13 mouse cellular contexts compared by ENCODE assay signal in the genomic region with DNA sequence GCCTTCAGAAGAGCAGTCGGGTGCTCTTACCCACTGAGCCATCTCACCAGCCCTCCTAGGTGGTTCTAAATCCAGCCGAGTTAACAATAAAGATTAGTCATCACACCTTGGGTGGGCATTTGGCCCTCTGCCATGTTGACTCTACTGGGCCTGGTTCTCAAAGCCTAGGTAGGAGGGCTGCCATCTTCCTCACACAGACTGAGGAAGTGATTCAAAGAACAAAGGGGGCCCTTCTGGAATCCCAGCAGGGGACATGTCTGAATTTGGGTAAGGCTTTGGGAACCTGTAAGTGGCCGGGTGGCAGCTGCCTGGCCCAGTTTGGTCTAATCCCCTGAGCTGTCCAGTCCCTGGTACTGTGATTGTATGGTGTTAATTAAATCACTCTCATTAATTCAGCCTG. TPM values are rescaled to one million over a fixed set of nuclear protein-coding genes. Genes with fewer than 3 reads are reported as not detected.
A peak's percentile ranks its signal among the peaks of the same experiment; 100 is the strongest.
DNase-seq lines count a peak whose midpoint lies in the region; ATAC-seq and TF ChIP-seq lines count a peak whose summit lies in the region.
"Had no signal": no experiment of that assay in that cellular context is flagged by ENCODE, and none has a peak within 500 bp of the region (broad histone marks: within the 10 kb centered on the region; RNA-seq: fewer than 3 reads in every experiment).

No protein-coding gene starts in this region.

- no peak for ATAC-seq in heart, embryonic 13.5 days (ENCODE audit: extremely low read depth, insufficient number of reproducible peaks, low FRiP score, low TSS enrichment)
- no peak for ATAC-seq in midbrain, postnatal 0 days (ENCODE audit: low FRiP score)
- ATAC-seq in forebrain, embryonic 15.5 days (replicated peaks), result peak; percentile 23
- no peak for ATAC-seq in neural tube, embryonic 15.5 days (ENCODE audit: low FRiP score)

- peak overlapping the region; percentile 61 for H3K27ac ChIP-seq in heart, embryonic 13.5 days (replicated peaks)
- no peak overlapping the region for H3K27ac ChIP-seq in heart, adult 2 months
- peak overlapping the region; percentile 39 for H3K27ac ChIP-seq in midbrain, embryonic 10.5 days (replicated peaks)
- H3K27ac ChIP-seq in midbrain, postnatal 0 days (ENCODE audit: low read depth, low read length), result no peak overlapping the region
- peak overlapping the region; percentile 99 for H3K27ac ChIP-seq in forebrain, embryonic 15.5 days (replicated peaks)
- peak overlapping the region; percentile 48; the same call in 1 of the 2 replicates for H3K27ac ChIP-seq in neural tube, embryonic 15.5 days (replicated peaks)

- no peak overlapping the region for H3K4me3 ChIP-seq in heart, embryonic 13.5 days
- H3K4me3 ChIP-seq in heart, adult 2 months, result no peak overlapping the region
- H3K4me3 ChIP-seq in midbrain, embryonic 10.5 days, result no peak overlapping the region
- no peak overlapping the region for H3K4me3 ChIP-seq in midbrain, postnatal 0 days (ENCODE audit: low read depth, low read length)
- no peak overlapping the region for H3K4me3 ChIP-seq in forebrain, embryonic 15.5 days
- no peak overlapping the region for H3K4me3 ChIP-seq in neural tube, embryonic 15.5 days (replicated peaks)
- H3K4me3 ChIP-seq: erythroblast, embryonic 14.5 days; limb, embryonic 15.5 days; myocyte had no signal

- TF ChIP-seq EP300 in heart, adult 2 months (IDR thresholded peaks at IDR 0.05; ENCODE audit: insufficient read depth, low read depth, low read length), result no peak

- H3K9me3 ChIP-seq in heart, embryonic 13.5 days, result 0 out of 2 replicates have a peak, but pooled peaks cover 2% of the 10 kb centered on the region
- no peaks in the 10 kb centered on the region for H3K9me3 ChIP-seq in midbrain, embryonic 10.5 days (replicated peaks)
- no peaks in the 10 kb centered on the region for H3K9me3 ChIP-seq in midbrain, postnatal 0 days (ENCODE audit: low read length)
- no peaks in the 10 kb centered on the region for H3K9me3 ChIP-seq in forebrain, embryonic 15.5 days
- no peaks in the 10 kb centered on the region for H3K9me3 ChIP-seq in neural tube, embryonic 15.5 days (replicated peaks)
- H3K9me3 ChIP-seq: limb, embryonic 15.5 days had no signal

- peaks cover 40% of the 10 kb centered on the region for H3K4me1 ChIP-seq in heart, embryonic 13.5 days
- peaks cover 8% of the 10 kb centered on the region for H3K4me1 ChIP-seq in heart, adult 2 months (ENCODE audit: control insufficient read depth, insufficient read depth, low read length)
- peaks cover 40% of the 10 kb centered on the region for H3K4me1 ChIP-seq in midbrain, embryonic 10.5 days
- H3K4me1 ChIP-seq in midbrain, postnatal 0 days (ENCODE audit: insufficient read depth, low read length), result peaks cover 8% of the 10 kb centered on the region; the same call in 1 of the 2 replicates
- H3K4me1 ChIP-seq in forebrain, embryonic 15.5 days, result peaks cover 39% of the 10 kb centered on the region
- peaks cover 39% of the 10 kb centered on the region for H3K4me1 ChIP-seq in neural tube, embryonic 15.5 days

- no peaks in the 10 kb centered on the region for H3K79me2 ChIP-seq in heart, adult 2 months (replicated peaks; ENCODE audit: control insufficient read depth, insufficient read depth, low read length)

- no peaks in the 10 kb centered on the region for H3K27me3 ChIP-seq in heart, embryonic 13.5 days (replicated peaks)
- H3K27me3 ChIP-seq in heart, adult 2 months (ENCODE audit: control insufficient read depth, insufficient read depth, low read length), result no peaks in the 10 kb centered on the region
- H3K27me3 ChIP-seq in midbrain, embryonic 10.5 days (ENCODE audit: low read depth, poor library complexity, severe bottlenecking), result peaks cover 22% of the 10 kb centered on the region
- H3K27me3 ChIP-seq in midbrain, postnatal 0 days (ENCODE audit: insufficient read depth, low read length), result no peaks in the 10 kb centered on the region
- H3K27me3 ChIP-seq in forebrain, embryonic 15.5 days, result no peaks in the 10 kb centered on the region
- no peaks in the 10 kb centered on the region for H3K27me3 ChIP-seq in neural tube, embryonic 15.5 days (replicated peaks)
- H3K27me3 ChIP-seq: limb, embryonic 15.5 days had no signal

- no peak for DNase-seq in heart, adult 2 months
- no peak for DNase-seq in midbrain, embryonic 10.5 days (ENCODE audit: low spot score)
- no peak for DNase-seq in midbrain, postnatal 0 days (ENCODE audit: low spot score)
- DNase-seq in spleen, postnatal 10 days (ENCODE audit: low spot score in 2 of 2), result no peak
- DNase-seq in urinary bladder, postnatal 14 days (ENCODE audit: low spot score), result no peak
- DNase-seq: kidney, adult 18-20 months had no signal

- H3K9ac ChIP-seq in heart, embryonic 13.5 days, result no peak overlapping the region
- no peak overlapping the region for H3K9ac ChIP-seq in heart, adult 2 months (ENCODE audit: low read depth, low read length)
- no peak overlapping the region; the same call in 1 of the 2 replicates for H3K9ac ChIP-seq in midbrain, postnatal 0 days (replicated peaks; ENCODE audit: low read length, poor library complexity, severe bottlenecking)
- no peak overlapping the region for H3K9ac ChIP-seq in forebrain, embryonic 15.5 days (replicated peaks)
- H3K9ac ChIP-seq in neural tube, embryonic 15.5 days (replicated peaks), result no peak overlapping the region
- H3K9ac ChIP-seq: limb, embryonic 15.5 days had no signal

- no peak for TF ChIP-seq CTCF in heart, adult 2 months (IDR thresholded peaks at IDR 0.05)
- TF ChIP-seq CTCF in midbrain, postnatal 0 days (IDR thresholded peaks at IDR 0.05), result no peak

- WGBS in heart, embryonic 13.5 days, result 56% methylated on average over 3 of the region's 3 CpGs
- WGBS in heart, adult 2 months, result 79% methylated on average over 3 of the region's 3 CpGs
- WGBS in midbrain, embryonic 10.5 days, result 20% methylated on average over 3 of the region's 3 CpGs
- WGBS in midbrain, postnatal 0 days, result 17% methylated on average over 3 of the region's 3 CpGs
- 6% methylated on average over 3 of the region's 3 CpGs for WGBS in forebrain, embryonic 15.5 days
- 32% methylated on average over 3 of the region's 3 CpGs for WGBS in neural tube, embryonic 15.5 days

- H3K36me3 ChIP-seq in heart, embryonic 13.5 days, result no peaks in the 10 kb centered on the region
- H3K36me3 ChIP-seq in heart, adult 2 months (ENCODE audit: control insufficient read depth, insufficient read depth, low read length), result no peaks in the 10 kb centered on the region
- H3K36me3 ChIP-seq in midbrain, embryonic 10.5 days, result no peaks in the 10 kb centered on the region
- no peaks in the 10 kb centered on the region for H3K36me3 ChIP-seq in midbrain, postnatal 0 days (ENCODE audit: insufficient read depth, low read length)
- no peaks in the 10 kb centered on the region for H3K36me3 ChIP-seq in forebrain, embryonic 15.5 days
- no peaks in the 10 kb centered on the region for H3K36me3 ChIP-seq in neural tube, embryonic 15.5 days
- H3K36me3 ChIP-seq: G1E; limb, embryonic 15.5 days had no signal

- no peak overlapping the region for H3K4me2 ChIP-seq in heart, embryonic 13.5 days
- H3K4me2 ChIP-seq in midbrain, postnatal 0 days (ENCODE audit: low read depth, low read length, poor library complexity, severe bottlenecking), result no peak overlapping the region
- no peak overlapping the region for H3K4me2 ChIP-seq in forebrain, embryonic 15.5 days (replicated peaks)
- no peak overlapping the region for H3K4me2 ChIP-seq in neural tube, embryonic 15.5 days
- H3K4me2 ChIP-seq: limb, embryonic 15.5 days had no signal

- intact Hi-C loops in heart, adult 2 months (cut with DNase I), result loop anchor here (5.0 to 10.0 kb wide), 4 partner anchors 350 to 787 kb away; no protein-coding TSS in a partner anchor

- no peak for TF ChIP-seq POLR2A in heart, adult 2 months (IDR thresholded peaks at IDR 0.05; ENCODE audit: insufficient read depth, low read depth, low read length)

RNA-seq across cellular contexts. Expression of a gene that starts 3.2 kb away (rescaled TPM):
- 4.0 TPM in 2 replicates for polyA plus RNA-seq in heart, embryonic 13.5 days (2015; fragmentation: Nextera tagmentation; extraction: Ambion mirVana)
- total RNA-seq in heart, adult 2 months (2021), result 1 to 10 TPM; 7.7 to 10.0 TPM
- 5.2 and 6.3 TPM in 2 replicates for polyA plus RNA-seq in heart, adult 2 months (2012; rRNA removed)
- 7.5 and 11.2 TPM in 2 replicates for polyA plus RNA-seq in midbrain, embryonic 10.5 days (2016; fragmentation: Nextera tagmentation; extraction: Ambion mirVana)
- total RNA-seq in midbrain, postnatal 0 days (2014; rRNA removed), result 326 and 348 TPM in 2 replicates
- 54.0 and 54.2 TPM in 2 replicates for polyA plus RNA-seq in midbrain, postnatal 0 days (2015; fragmentation: Nextera tagmentation; extraction: Ambion mirVana)
- 82.4 and 103 TPM in 2 replicates for polyA plus RNA-seq in forebrain, embryonic 15.5 days (2015; fragmentation: Nextera tagmentation; extraction: Ambion mirVana)
- polyA plus RNA-seq in neural tube, embryonic 15.5 days (2015; fragmentation: Nextera tagmentation; extraction: Ambion mirVana), result 65.8 and 79.2 TPM in 2 replicates

RNA-seq across cellular contexts. Expression of a gene that starts 39.5 kb away (rescaled TPM):
- polyA plus RNA-seq in heart, embryonic 13.5 days (2015; fragmentation: Nextera tagmentation; extraction: Ambion mirVana), result 33.4 and 33.9 TPM in 2 replicates
- 10 to 100 TPM; 21.2 to 21.7 TPM for total RNA-seq in heart, adult 2 months (2021)
- 21.3 and 26.5 TPM in 2 replicates for polyA plus RNA-seq in heart, adult 2 months (2012; rRNA removed)
- polyA plus RNA-seq in midbrain, embryonic 10.5 days (2016; fragmentation: Nextera tagmentation; extraction: Ambion mirVana), result 18.5 and 19.8 TPM in 2 replicates
- total RNA-seq in midbrain, postnatal 0 days (2014; rRNA removed), result 55.1 and 70.5 TPM in 2 replicates
- 57.7 and 59.7 TPM in 2 replicates for polyA plus RNA-seq in midbrain, postnatal 0 days (2015; fragmentation: Nextera tagmentation; extraction: Ambion mirVana)
- polyA plus RNA-seq in forebrain, embryonic 15.5 days (2015; fragmentation: Nextera tagmentation; extraction: Ambion mirVana), result 27.5 and 34.8 TPM in 2 replicates
- 54.5 and 66.1 TPM in 2 replicates for polyA plus RNA-seq in neural tube, embryonic 15.5 days (2015; fragmentation: Nextera tagmentation; extraction: Ambion mirVana)

Comparison
In these comparisons a context has a peak if more than half of its experiments do, and no peak if none do; other contexts are left out.
1. H3K27ac ChIP-seq: peak in heart, embryonic 13.5 days (single experiment), midbrain, embryonic 10.5 days (single experiment), forebrain, embryonic 15.5 days (single experiment) and neural tube, embryonic 15.5 days (single experiment); none in heart, adult 2 months (single experiment) and midbrain, postnatal 0 days (single experiment).